Mouse (Mus musculus) spleen, adult 2 months (tissue): Measurements from ENCODE around the gene Teddm3.

Source experiments
- CTCF ChIP-seq: fragments of 200-500 bp; IDR thresholded peaks from 2 replicates; pipeline ENCODE4 v1.5.1; 2011; ENCODE audit warnings: mild to moderate bottlenecking, inconsistent platforms; ENCODE audit not compliant: insufficient read depth, insufficient read length, insufficient replicate concordance; ENCODE audit errors: extremely low read depth
- POLR2A ChIP-seq: fragments of 200-500 bp; IDR thresholded peaks from 2 replicates; pipeline ENCODE4 v1.6.1; 2011; ENCODE audit warnings: low read depth, low read length, inconsistent platforms

- no peak for TF ChIP-seq CTCF
- no peak for TF ChIP-seq POLR2A
These were observed 30.9 kb upstream of the Teddm3 start for GRCm38 (mm10) chr16:21184697-21185096.
